Mouse (Mus musculus) heart, postnatal 4 days (tissue): Measurements from ENCODE around the gene Arfgap2. TPM values are rescaled to one million over a fixed set of nuclear protein-coding genes. Genes with fewer than 3 reads are reported as not detected.
"Not testable (repeated sequence)": the region's sequence is repeated elsewhere in the genome, so short reads cannot be mapped to it uniquely, and the experiment has no call there.

Source experiments
- DNase-seq: peaks from one replicate; pipeline ENCODE4 v3.0.0; 2021
- total RNA-seq, 2 experiments: library from RNA; stranded (reverse); gene quantifications; 2 replicates each; pipeline ENCODE4 v1.2.3; 2021

Arfgap2 gene
- total RNA-seq = 10 to 100 TPM; 64.1 to 67.4 TPM

- DNase-seq = peak; percentile 98
Observed at GRCm38 (mm10) chr2:91264711-91265681, at the start of gene Arfgap2. Gene Arfgap2, plus strand, starts transcription at chr2:91264974.

DNA sequence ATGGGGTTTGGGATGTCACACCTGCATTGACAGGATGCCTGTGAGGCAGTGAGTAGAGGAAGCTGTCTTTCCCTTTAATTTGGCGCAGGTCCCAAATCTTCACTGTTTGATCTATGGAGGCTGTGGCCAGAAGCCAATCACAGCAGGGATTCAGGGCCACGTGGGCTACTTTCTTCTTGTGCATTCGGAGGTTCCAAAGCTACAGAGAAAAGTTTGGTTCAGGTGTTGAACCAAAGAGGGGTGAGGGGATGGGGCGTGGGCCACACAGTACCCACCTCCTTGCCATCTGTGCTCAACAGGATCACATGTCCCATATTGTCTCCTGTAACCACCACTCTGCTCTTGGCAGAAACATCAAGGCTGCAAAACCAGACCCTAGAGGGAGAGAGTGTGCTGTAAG lies 47.7 kb upstream of the Arfgap2 start:
- no peak for DNase-seq

DNA sequence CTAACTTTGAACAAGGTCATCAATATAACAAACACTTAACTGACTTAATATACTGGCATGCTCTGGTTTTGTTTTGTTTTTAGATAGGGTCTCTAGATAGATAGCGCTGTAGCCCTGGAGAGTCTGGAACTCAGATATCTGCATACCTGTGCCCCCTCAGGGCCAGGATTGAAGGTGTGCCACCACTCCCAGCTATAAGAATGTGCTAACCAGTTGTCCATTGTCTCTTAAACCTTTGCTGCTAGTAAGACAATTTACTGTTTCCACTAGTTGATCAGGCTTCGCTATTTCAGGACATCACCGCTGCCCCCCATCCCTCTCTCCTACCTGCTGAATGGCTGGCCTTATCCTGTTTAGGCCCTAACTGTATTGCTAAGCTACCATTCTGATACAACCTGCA lies 44.3 kb upstream of the Arfgap2 start:
- DNase-seq = no peak

DNA sequence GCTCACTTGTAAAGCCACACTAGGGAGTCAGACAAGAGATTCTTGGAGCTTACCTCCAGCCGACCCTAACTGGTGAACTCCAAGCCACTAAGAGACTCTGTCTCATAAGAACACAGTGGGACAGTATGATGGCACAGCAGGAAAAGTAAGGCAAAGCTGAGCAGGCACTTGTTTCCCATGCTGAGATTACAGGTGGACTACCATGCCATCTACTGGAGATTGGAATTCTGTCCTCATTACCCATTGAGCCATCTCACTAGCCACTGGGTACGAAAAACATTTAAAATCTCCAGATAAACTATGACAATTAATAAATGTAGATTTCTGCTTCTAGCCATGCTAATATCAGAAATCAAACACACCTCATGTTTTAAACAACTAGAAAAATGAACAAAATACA lies 41.2 kb upstream of the Arfgap2 start:
- no peak for DNase-seq

GRCm38 (mm10) chr2:91229735-91230134 lies 35.0 kb upstream of the Arfgap2 start:
- no peak for DNase-seq

- DNase-seq = peak; percentile 96
Observed at GRCm38 (mm10) chr2:91236601-91237510, 27.9 kb upstream of the Arfgap2 start, which contains the start of gene Ddb2. Gene Ddb2, minus strand, starts transcription at chr2:91236982.

DNA sequence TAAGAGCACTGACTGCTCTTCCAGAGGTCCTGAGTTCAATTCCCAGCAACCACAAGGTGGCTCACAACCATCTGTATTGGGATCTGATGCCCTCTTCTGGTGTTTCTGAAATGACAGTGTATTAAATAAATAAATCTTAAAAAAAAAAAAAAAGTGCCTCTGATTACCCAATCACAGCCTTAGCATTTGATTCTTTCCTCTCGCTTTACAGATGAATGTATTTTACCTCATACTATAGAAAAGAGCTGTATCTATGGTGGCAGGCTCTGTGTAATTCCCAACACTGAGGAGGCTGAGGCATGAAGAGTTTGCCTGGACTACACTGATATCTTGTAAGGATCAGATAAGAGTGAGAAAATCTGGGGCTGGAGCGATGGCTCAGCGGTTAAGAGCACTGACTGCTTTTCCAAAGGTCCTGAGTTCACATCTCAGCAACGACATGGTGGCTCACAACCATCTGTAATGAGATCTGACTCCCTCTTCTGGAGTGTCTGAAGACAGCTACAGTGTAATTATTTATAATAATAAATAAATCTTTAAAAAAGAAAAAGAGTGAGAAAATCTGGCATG lies 27.2 kb upstream of the Arfgap2 start:
- not testable (repeated sequence) for DNase-seq

DNA sequence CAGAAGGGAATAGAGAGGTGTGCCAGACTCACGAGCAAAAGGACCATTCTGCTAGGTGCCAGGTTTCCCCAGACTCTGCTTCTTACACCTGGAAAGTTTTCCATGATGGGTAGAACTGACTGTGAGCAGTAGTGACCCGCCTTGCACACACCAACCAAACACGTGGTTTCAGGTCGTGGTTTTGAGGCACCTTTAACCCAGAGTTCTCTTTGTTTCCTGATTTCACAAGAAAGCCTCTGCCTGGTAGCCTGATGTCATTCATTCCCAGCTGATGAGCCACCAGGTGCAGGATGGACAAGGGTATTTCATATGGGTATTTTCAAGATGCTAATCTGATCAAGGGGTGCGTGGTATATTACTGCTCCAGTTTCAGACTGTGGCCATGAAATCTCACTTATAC lies 22.2 kb upstream of the Arfgap2 start:
- no peak for DNase-seq

DNA sequence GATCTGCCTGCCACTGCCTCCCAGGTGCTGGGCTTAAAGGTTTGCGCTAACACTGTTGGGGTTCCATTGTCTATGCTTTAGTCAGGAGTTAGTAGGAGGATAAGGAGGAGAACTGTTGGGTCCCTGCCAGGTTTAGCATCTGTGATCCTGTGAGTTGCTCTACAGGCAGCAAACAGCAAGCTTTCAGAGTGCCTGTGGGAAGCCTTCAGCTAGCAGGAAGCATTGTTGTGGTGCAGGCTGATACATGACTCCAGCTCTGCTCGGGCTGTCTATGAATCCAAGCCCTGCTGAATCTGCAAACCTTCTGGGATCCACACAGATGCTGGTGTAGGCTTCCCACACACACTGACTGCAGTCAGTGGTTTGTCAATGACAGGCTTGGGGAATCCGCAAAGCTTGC lies 21.4 kb upstream of the Arfgap2 start:
- DNase-seq = no peak

GRCm38 (mm10) chr2:91244557-91245228 lies 20.1 kb upstream of the Arfgap2 start:
- DNase-seq = no peak

- DNase-seq = no peak
Observed at GRCm38 (mm10) chr2:91248366-91248765, 16.4 kb upstream of the Arfgap2 start.

DNA sequence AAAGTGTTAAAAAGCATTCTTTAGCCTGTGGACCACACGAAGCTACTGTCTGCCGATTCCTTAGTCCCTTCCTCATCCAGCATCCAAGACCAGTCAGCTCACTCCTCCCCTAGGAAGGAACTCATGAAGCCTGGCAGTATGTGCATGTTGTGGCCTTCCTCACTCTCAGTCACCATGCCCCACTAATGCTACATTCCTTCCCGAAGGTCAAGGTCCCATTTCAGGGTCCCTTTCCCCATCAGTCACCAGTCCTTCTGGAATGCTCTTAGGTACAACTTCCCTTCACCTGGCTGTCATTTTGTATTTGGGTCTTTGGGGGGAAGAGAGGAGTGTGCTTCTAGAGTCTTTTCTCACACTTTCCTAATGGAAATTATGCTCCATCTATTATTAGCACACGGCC lies 12.8 kb upstream of the Arfgap2 start:
- no peak for DNase-seq

DNA sequence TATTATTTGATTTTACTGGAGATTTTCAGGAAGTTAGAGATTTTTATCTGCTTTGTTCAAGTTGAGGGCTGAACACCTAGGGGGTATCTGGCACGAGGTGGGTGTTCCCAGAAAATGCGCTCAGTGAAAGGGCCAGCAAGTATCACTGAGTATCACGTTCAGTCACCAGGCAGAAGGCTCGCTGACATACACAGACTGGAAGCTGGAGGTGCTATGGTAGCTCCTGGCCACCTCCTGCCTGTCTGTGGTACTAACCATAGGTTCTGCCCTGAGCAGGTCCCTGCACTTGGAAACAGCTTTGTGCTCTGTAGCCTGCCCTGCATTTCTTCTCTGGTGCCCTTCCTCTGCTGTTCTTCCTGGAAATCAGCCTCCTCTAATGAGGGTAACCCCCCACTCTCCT lies 12.3 kb upstream of the Arfgap2 start:
- no peak for DNase-seq

- DNase-seq = no peak
Observed at GRCm38 (mm10) chr2:91254725-91255380, 9.9 kb upstream of the Arfgap2 start.

DNA sequence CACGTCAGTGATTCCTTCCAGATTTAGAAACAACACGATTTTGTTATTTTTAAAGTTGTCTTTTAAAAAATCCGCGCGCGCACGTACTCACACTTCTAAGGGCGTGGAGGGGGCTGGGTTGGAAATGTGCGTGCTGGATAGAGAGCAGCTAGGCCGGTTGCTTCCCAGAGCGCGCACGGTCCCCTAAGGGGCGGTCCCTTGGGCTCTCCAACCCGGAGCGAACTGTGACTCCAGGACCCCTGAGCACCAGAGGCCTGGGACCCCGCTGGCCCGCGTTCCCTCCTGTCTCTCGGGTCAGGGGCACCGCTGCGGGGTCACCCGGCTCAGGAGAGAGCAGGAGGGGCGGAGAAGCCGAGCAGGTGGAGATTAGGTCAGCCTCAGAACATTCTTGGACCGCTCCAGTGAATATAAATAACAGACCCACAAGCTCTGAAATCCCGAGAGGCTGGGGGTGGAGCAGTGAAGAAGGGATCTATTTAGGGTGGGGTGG lies 9.1 kb upstream of the Arfgap2 start, which contains the start of gene Pacsin3:
Gene Pacsin3 (plus strand): TSS at position 294 of the 490 bp plus-strand sequence.
- peak; percentile 51 for DNase-seq

DNA sequence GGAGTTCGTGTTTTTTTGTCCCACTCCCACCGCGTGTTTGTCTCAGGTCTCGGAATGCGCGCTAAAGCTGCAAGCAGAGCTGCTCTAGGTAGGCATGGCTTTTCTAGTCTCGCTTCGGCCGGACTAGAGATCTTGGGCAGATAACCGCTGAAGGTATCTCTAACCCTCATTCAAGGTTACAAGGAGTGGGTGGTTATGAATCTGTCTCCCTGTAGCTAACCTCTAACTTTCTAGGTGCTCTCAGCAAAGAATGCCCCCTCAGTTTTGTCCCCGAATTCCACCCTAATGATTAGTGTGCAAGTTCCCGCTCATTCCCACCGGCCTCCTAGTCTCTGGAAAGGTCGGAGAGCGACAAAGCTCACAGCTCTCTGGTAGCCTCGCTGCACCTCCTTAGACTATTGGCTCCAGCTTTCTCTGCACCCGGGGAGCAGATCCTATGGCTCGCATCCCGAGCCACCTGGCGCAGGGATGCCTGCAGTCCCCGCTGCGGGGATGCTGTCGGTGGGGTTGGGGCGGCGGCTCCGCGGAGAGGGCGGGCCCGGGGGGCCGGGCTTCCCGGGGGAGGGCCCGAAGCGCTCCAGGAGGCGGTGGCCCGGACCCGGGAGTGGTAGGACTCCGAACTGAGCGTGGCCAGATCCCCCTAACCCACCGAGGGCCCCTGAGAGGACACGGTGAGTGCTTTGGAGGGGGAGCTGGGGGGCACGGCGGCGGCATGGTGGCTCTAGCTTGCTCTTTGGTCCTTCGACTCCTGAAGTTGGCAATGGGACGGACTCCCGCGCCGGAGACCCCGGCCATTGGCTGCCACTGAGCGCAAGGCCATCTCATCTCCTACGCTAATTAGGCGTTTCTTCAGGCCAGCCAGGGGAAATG lies 8.3 kb upstream of the Arfgap2 start:
- peak; percentile 70 for DNase-seq

DNA sequence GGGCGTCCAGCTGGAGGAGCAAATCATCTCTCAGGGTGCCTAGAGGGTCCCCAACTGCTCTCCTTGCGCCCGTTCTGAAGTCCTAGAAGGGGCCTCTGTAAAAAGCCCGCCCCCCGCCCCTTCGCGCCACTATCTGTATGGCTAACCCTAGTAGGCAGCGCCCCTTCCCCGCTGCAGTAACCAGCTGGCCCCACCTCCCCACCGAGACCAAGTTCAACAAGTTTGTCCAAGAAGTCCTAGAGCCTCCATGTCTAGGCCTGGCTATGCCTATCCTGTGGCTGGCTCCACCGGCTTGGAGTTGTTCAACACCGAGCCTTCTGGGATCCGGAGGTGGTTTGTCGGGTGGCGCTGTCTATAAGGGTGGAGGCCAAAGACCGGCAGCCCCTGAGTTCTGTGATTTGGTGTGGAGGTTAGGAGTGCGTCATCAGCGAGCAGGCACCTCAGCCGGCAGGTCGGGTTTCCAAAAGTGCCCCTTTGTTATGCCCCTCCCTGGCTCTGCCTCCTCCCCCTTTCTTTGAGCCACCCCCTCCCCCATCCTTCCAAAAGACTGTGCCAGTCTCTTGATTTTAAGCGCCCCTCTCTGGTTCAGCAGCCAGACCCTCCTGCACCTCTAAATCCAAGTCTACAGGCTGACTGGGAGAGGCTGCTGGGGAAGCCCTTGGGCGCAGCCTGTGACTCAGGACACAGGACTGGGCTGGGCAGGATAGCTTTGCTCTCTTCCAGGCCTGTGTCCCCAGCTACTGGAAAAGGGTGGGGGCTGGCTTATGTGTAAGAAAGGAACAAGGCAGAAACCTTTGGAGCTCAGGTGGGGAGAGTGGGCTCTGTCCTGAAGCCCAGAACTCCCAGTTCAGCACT lies 7.4 kb upstream of the Arfgap2 start:
- DNase-seq = peak; percentile 53

GRCm38 (mm10) chr2:91258054-91258453 lies 6.7 kb upstream of the Arfgap2 start:
- DNase-seq = no peak

GRCm38 (mm10) chr2:91258830-91259229 lies 5.9 kb upstream of the Arfgap2 start:
- DNase-seq = no peak
